Mouse (Mus musculus) left cerebral cortex, postnatal 4 days (tissue): ENCODE results near the gene Shd. TPM values are rescaled to one million over a fixed set of nuclear protein-coding genes. Genes with fewer than 3 reads are reported as not detected.
A peak's percentile ranks its signal among the peaks of the same experiment; 100 is the strongest.

Source experiments
- DNase-seq: peaks from one replicate; pipeline ENCODE4 v3.0.0-alpha.2; 2022
- intact Hi-C: fragments of 180-260 bp; cut with DNase I; formaldehyde crosslinking; loops from one replicate; pipeline ENCODE4 v1.15.1; 2025
- total RNA-seq, 2 experiments: library from RNA; stranded (reverse); gene quantifications; 2 replicates each; pipeline ENCODE4 v1.2.3; 2021

Gene Shd
- total RNA-seq, 2 experiments from 2014 or later, result 99.6 to 101 TPM

DNA sequence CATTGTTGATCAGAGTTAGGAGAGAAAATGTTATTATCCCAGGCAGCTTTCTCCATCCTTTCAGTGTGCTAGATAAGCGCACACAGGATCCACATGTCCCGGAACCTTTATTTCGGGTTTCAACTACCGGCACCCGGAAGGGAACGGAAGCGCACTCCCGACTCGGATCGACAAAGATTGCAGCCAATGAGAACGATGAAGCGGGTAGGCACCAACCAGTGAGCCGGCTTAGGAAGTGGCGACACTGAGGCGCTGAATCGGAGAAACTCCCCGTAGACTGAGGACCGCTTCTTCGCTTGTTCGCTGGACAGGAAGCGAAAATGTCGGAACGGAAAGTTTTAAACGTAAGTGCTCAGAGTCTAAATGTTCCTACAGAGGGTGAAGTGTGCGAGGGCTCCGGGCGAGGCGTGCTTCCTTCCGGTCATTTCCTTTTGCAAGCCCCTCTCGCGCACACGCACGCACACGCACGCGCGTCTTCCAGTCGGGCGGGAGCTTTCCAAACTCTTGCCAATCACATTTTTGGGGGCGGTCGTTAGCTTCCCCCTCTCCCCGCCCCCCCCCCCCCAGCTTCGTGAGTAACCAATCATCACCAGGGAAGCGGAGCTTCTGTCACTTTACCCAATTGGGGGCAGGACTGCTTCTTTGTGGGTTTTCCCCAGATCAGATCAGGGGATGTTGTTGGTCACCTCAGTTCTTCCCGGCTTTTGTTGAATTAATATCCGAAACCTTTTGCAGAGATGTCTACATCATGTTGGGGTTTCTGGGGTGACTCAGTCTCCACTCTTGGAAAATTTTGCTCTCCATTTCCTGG, 11.1 kb upstream of the Shd start, which contains the start of gene Yju2:
Gene Yju2 (plus strand): TSS at position 182 of the 811 bp plus-strand sequence.
- peak; percentile 91 for DNase-seq
- intact Hi-C loops, result no loop called here

GRCm38 (mm10) chr17:55959946-55960740, 10.1 kb upstream of the Shd start:
- DNase-seq, result no peak
- intact Hi-C loops, result no loop called here

GRCm38 (mm10) chr17:55960791-55961190, 9.5 kb upstream of the Shd start:
- no peak for DNase-seq
- intact Hi-C loops, result no loop called here

DNA sequence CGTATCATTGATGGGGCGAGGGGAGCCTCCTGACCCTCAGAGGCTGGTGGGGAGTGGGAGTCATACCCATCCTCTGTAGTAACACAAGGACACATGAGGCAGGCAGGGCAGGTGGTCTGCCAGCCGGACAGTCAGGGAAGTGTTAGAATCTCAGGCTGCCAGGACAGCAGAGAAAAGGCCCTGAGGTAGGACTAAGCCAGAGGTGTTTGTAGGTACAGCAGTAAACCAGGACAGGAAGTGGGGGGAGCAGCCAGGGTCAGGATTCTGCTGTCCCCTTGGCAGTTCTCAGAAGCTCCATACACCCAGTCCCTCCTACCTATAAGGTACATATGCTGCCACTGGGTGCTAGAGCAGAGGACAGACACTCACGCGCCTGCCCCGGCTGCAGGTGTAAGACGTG, 8.6 kb upstream of the Shd start:
- no peak for DNase-seq
- intact Hi-C loops, result no loop called here

- no peak for DNase-seq
- intact Hi-C loops, result no loop called here
Observed at GRCm38 (mm10) chr17:55963171-55963570, 7.1 kb upstream of the Shd start.

GRCm38 (mm10) chr17:55964496-55964895, 5.8 kb upstream of the Shd start:
- DNase-seq, result no peak
- intact Hi-C loops, result no loop called here

- intact Hi-C loops, result no loop called here
- no peak for DNase-seq
Observed at GRCm38 (mm10) chr17:55964996-55965395, 5.3 kb upstream of the Shd start.

DNA sequence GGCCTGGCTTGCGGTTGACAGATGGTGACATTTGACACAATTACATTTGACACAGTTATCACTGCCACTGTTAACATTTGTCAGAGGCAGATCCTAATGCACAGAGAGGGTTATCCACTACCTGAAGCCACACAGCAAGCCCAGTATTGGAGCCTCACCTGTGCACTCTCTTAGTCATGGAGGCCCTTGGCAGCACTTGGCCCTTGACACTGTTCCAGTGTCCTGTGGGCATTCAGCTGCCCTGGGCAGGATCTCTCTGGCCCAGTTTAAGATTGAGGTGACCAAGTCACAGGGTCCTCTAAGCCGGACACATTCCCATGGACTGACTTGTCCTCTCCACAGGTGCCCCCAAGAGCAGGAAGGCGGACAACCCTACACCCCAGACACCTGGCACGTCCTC, 3.1 kb upstream of the Shd start:
- intact Hi-C loops, result no loop called here
- no peak for DNase-seq

- intact Hi-C loops, result no loop called here
Observed at GRCm38 (mm10) chr17:55968210-55968609, 2.1 kb upstream of the Shd start.

DNA sequence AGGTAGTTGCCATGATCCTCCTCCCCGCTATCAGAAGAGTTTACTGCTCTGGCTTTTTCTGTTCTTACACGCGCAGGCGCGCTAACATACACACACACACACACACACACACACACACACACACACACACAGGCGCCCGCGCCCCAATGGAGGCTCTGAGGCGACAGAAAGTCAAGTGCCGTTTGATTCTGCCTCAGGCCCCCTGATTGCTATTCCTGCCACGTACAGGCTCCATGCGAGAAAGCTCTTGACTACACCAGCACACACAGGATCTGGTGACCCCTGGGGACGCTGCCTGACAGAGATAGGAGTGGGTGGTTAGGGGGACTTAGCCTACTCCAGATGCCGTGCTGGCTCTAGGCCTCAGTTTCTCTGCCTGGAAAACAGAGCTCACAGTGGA, 707 bp upstream of the Shd start:
- intact Hi-C loops, result no loop called here
- DNase-seq, result peak; percentile 88

More at GRCm38 (mm10) chr17:55968210-55968609, 2.1 kb upstream of the Shd start:
- DNase-seq, result peak; percentile 52

GRCm38 (mm10) chr17:55971453-55971852, 1.2 kb downstream of the Shd start:
- intact Hi-C loops, result no loop called here
- no peak for DNase-seq

- DNase-seq, result peak; percentile 84
- intact Hi-C loops, result no loop called here
Observed at GRCm38 (mm10) chr17:55976255-55976862, 6.1 kb downstream of the Shd start.

GRCm38 (mm10) chr17:55977301-55977700, 7.0 kb downstream of the Shd start:
- intact Hi-C loops, result no loop called here
- no peak for DNase-seq

- intact Hi-C loops, result no loop called here
- DNase-seq, result peak; percentile 90
Observed at GRCm38 (mm10) chr17:55986030-55986961, 16.0 kb downstream of the Shd start, which contains the start of gene Fsd1. Fsd1 (plus strand) TSS chr17:55986509.

DNA sequence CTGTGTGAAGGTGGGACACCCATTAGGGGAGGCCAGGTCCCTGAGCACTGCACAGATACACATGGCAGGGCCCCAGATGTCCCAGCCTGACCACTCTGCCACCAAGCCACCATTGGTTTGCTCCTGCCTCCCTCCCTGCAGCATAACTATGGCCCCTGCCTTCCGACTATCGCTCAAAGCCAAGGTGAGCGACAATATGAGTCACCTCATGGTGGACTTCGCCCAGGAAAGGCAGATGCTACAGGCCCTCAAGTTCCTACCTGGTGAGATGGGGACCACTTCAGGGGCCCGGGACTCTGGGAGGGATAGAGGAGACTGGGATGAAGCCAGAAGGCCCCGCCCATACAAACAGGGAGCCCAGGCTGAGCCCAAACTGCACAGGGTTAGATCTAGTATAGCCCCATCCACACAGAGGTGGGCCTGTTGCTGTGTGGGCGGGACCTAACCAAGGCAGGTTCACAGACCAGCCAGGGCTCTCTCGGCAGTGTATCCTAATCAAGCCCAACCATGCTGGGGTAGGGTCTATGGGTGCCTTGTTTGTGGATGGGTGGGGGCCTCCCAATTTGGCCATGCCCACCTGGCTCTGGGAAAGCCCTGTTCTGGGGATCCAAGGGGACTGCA, 20.1 kb downstream of the Shd start:
- no peak for DNase-seq
- intact Hi-C loops, result no loop called here

DNA sequence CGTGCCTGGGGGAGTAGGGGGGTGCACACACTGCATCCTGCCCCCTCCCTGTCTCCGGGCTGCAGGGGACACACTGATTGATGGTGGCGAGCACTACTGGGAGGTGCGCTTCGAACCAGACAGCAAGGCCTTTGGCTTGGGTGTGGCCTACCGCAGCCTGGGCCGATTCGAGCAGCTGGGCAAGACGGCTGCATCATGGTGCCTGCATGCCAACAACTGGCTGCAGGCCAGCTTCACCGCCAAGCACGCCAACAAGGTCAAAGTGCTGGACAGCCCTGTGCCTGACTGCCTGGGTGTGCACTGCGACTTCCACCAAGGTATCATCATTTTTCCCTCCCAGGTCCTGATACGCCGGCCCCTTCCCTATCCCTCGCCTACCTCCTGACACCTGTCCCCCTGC, 25.7 kb downstream of the Shd start:
- intact Hi-C loops, result no loop called here
- DNase-seq, result no peak

DNA sequence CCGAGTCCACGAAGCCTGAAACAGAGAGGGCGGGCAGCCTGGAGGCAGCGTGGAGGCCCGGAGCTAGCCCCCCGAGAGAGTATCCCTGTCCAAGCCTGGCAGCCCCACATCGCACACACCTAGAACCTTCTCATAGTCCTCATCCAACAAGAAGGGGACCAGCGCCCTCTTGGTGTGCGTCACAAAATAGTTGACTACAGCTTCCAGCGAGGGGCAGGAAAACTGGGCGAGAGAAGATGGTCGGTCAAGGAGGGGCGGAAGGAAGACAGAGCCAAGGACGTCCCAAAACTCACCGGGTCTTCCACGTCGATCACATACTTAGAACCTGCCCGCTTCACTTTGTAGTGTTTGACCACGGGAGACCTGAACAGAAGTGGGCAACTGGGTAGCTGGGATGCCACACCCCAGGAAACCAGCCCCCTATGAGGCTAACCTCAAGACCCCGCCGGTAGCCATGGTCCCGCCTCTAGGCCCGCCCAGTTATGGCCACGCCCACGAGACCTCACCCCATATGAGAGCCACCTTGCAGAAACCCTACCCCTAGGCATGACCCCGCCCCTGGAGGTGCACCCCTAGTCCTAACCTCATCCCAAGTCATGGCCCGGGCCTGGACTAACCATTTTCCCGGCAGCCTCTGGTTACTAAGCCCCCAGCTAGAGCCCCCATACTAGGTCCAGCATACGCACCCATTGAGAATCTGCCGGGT, 29.7 kb downstream of the Shd start:
- no peak for DNase-seq
- intact Hi-C loops, result no loop called here

GRCm38 (mm10) chr17:56003000-56003399, 32.7 kb downstream of the Shd start:
- intact Hi-C loops, result no loop called here
- no peak for DNase-seq

GRCm38 (mm10) chr17:56005415-56006061, 35.3 kb downstream of the Shd start, which contains the start of the genes Stap2 and Mpnd:
Stap2 (minus strand) TSS chr17:56005584.
Mpnd (plus strand) TSS chr17:56005711.
- no peak for DNase-seq
- intact Hi-C loops, result no loop called here
